Mouse (Mus musculus): Measurements from ENCODE around the gene Sdk2. TPM values are rescaled to one million over a fixed set of nuclear protein-coding genes. Genes with fewer than 3 reads are reported as not detected.

Gene Sdk2
- polyA plus RNA-seq, 1 experiment: 8.6 TPM

DNA sequence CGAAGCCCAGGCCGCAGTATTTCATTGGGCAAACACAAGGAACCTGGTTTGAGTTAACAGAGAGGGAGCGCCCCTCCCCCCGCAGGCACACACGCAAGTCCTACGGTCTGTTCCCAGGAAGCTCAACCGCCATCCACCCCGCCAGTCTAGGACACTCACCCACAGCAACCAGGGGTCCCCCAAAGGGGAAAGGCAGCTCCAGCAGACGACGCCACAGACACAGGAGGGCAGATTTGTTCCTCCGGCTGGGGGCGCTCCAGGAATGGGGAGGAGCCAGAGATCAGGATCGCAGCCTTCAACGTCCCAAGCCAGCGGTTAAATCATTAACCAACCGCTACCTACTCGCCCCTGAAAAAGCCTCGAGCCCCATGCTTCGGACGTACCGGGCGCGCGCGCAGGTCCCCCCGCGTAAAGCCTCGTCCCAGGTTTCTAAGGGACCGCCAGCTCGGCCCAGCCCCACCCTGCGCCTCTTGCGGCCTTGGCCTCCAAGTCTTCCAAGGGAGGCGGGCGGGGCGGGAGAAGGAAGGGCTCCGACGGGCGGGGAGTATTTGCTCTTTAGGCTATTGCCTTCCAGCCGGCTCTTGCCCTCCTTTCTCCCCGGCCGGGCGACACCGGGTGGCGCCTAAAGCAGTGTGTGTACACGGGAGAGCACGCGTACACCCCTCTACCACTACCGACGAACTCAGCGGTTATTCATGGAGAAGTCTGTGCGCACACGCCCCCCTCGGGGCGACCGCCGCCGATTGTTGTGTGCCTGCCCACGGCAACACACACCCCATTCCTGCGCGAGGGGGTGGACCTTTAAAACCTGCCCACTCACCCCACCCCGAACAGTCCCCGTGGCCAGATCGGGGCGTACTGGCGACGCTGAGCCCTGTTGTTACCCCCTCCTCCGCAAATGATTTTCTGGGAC, 316.0 kb downstream of the Sdk2 start:
- DNase-seq (ENCODE audit: extremely low spot score in 1 of 2, low spot score in 1 of 2): peak in 1 of 2 experiments; percentile 52

DNA sequence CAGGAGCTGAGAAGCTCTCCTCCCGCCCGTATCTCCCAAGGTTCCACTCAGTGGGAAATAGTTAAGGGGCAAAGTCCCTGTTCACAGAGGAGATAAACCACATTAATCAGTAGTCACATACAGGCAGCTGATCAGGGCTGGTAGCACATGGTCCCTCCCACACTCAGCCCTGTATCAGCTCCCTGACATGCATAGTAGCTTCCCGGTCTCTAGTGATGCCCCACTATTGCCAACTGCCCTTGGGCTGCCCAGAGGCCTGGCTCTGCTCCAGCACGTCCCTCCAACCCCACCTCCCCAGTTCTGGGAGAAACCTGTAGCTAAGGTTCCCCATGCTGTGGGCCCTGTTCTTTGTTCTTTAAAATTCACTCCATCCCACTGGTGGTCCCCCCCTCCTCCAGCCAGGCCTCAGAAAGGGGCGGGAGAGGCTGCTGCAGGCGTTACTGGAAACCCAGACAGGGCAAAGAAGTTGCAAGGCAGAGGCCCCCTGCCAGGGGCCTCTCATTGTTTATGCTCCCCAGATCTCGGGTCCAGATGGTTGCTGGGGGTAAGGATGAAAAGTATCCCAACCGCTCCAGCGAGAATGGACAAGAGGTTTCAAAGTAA, 317.0 kb downstream of the Sdk2 start:
- no peak for DNase-seq (ENCODE audit: extremely low spot score in 1 of 2, low spot score in 1 of 2)

DNA sequence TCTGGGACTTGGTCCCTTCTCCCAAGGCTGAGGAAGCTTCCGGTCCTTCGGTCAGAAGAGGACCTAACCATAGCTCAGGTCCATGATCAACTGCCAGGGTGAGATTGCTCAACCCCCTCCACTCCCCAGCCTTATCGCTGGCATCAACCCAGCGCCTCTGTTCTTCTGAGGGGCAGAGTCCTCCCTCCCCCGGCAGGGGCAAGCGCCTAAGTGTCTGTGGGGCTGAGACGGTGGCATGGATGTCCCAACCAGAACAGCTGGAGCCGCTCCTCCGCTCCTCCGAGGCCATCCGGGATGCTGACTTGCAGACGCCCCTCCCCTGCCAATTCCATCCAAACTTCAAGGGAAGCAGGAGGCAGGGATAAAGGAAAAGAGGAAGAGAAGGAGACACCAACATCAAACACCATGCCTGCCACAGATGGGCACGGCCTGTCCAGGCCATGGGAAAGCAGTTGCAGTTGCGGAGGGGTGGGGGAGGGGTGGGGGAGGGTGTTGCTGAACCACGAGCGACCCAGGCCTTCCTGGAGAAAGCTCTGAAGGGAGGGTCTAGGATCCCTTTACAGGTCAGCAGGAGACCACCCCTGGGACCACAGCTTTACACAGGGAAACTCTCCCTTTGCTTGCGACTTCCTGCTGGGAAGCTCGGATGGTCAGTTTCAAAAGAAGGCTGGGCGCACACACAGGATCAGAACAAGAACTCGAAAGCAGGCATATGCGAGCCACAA, 317.9 kb downstream of the Sdk2 start:
- no peak for DNase-seq (ENCODE audit: extremely low spot score in 1 of 2, low spot score in 1 of 2)

DNA sequence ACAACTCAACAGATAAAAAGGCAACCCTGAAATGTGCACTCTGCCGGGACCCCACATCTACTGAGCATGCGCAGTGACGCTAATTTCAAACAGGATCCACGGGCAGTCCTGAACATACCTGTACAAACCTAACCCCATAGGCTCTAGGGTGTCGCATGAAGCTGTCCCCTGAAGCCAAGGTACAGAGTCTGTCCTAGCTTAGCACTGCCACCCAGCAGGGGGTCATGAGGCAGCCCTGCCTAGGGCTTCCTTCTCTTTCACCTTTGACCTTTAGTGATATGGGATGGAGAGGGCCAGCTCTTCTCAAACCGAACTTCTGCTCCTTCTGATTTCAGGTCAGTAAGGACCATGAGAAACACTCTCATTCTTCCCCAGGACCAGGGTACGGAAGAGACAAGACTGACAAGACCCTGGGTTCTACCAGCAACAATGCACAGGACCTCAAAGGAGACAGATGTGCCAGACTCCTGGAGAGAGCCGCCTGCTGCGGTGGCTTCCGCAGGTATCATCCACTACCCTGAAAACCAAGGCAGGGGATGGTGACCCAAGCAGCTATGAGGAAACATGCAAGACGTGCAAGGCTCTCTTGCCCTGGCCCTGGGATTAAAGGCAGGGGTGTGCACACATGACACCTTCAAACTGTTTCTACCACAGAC, 319.0 kb downstream of the Sdk2 start:
- DNase-seq (ENCODE audit: extremely low spot score in 1 of 2, low spot score in 1 of 2): no peak

DNA sequence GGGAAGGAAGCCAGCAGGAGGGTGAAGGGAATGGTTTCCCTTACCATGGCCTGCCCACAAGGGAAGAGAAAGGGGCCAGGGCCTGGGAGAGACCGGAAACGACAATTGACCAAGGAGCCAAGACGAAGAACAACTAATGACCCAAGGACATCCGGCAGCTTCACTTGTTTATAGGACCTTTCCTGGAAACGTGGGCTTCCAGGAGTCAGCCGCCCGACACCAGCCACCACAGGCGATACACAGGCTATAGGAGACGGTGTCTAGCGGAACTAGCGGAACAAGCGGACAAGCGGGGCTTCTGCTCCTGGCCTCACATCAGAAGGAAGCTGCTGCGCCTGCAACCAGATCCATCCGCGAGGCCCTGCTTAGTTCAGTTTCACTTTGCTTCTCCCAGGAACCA, 319.8 kb downstream of the Sdk2 start:
- DNase-seq (ENCODE audit: extremely low spot score in 1 of 2, low spot score in 1 of 2): no peak

DNA sequence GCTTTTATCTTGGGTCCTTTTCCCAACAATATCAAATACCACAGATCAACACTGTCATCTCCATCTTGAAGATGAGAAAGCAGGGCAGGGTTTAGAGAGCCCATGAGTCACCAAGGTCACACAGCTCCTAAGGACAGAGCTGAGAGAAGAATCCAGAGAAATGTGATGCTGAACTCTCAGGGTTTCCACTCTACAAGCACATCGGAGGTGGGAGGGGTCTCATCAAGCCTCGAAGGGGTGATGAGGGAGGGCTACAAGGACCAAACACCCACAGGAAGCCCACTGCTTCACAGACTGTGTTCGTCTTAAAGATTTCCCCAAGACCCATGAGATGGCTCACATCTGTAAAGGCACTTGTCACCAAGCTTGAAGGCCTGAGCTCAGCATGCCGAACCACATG, 320.9 kb downstream of the Sdk2 start:
- DNase-seq (ENCODE audit: extremely low spot score in 1 of 2, low spot score in 1 of 2): no peak

DNA sequence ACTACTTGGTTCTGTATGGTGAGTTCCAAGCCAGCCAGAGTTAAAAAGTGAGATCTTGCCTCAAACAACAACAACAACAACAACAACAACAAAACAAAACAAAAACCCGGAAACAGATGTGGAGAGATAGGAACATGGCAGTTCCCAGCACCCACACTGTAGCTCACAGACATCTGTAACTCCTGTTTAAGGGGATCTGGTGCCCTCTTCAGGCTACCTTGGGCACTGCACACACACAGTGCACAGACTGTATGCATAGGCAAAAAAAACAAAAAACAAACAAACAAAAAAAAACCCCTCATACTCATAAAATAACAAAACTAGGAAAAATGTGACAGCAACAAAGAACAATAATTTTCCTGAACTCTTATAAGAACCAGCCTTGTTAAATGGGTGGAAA, 323.8 kb downstream of the Sdk2 start:
- no peak for DNase-seq (ENCODE audit: extremely low spot score in 1 of 2, low spot score in 1 of 2)

DNA sequence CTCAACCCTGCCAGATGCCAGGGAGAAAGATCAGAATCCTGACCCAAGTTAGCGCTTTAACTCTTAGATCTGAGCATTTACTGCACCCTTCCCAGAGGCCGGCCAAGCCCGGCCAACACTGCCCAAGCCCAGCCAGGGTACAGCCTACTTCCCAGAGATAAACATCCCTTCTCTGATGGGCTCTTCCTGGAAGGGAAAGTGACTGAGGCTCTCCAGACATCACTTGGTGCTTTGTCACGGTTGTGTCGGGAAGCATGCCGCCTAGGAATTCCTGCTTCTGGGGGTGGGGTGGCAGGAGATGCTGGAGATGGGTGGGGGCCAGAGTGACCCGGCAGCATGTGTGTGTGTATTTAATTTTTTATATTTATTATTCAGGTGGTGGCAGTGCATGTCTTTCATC, 326.7 kb downstream of the Sdk2 start:
- no peak for DNase-seq (ENCODE audit: extremely low spot score in 1 of 2, low spot score in 1 of 2)

DNA sequence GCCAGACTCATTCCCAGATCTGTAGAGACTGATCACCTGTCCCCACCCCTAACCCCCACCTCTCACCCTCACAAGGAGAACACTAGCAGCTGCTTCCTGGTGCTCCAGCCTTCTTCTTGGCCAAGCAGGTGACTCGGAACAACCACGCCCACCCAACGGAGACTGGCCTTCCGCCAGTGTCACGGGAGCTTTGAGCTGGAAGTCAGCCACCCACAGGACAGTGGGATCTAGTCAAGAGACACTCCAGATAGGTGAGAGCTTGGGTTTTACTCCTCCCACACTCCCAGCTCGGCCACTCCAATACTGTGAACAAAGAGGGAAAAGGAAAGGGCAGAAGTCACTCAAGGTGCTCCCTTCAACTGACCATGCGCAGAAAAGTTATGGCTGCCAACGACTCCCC, 327.6 kb downstream of the Sdk2 start:
- no peak for DNase-seq (ENCODE audit: extremely low spot score in 1 of 2, low spot score in 1 of 2)

DNA sequence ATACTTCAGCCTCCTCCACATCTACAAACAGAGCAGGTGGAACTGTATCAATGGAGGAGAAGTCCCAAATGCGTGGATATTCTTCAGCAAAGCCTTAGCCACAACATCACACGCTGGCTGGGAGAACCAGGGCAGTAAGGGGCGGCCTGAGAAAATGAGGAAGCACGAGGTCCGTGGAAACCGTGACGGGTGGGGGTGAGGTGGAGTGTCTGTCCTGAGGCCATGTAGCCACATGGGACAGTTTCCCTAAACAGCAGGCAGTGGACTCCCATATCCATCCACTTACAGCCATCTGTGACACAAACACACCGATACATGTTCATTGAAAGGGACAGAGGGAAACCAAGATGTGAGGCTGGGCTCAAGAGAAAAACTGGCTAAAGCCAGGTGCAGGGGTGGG, 328.9 kb downstream of the Sdk2 start:
- DNase-seq (ENCODE audit: extremely low spot score in 1 of 2, low spot score in 1 of 2): no peak

DNA sequence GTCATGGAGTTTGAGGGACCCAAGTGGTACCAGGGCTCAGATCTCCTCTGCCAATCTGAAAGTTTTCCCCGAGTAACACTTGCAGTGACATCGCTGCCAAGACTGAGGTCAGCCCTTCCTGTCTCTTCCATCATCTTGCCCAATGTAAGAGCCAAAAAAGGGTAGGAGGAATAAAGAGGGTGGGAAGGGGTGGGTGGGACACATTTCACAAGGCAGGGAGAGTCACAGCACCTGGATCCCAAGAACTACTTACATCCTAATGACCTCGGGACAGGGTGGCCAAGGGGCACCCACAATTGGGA, 329.3 kb downstream of the Sdk2 start:
- no peak for DNase-seq (ENCODE audit: extremely low spot score in 1 of 2, low spot score in 1 of 2)

DNA sequence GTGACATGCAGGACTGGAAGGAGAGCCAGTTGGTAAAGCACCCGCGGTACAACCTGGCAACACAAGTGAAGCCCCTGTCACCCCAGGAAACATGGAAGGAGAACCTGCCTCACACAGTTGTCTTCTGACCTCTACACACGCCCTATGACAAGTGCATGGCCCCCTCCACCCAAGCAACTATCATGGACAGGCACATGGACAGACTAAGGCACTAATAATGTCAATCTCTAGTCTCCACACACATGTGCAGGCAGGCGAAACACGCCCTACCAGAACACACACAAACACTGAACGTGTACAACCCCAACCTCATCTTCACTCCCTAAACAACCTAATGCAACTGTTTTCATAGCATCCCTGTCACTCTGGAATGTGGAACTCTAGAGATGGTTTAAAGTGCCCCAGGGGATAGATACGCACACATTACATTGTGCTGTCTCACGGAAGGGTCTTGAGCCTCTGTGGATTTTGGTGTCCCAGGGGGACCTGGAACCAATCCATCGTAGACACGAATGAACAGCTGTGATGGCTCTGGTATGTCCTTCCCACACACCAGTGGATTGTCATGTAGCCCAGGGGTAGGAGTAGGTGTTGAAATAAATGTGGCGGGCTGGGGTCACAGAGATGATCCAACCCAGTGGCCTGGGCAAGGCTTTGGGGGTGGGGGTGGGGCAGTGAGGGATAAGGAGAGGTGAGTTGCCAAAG, 329.8 kb downstream of the Sdk2 start:
- DNase-seq (ENCODE audit: extremely low spot score in 1 of 2, low spot score in 1 of 2): no peak

DNA sequence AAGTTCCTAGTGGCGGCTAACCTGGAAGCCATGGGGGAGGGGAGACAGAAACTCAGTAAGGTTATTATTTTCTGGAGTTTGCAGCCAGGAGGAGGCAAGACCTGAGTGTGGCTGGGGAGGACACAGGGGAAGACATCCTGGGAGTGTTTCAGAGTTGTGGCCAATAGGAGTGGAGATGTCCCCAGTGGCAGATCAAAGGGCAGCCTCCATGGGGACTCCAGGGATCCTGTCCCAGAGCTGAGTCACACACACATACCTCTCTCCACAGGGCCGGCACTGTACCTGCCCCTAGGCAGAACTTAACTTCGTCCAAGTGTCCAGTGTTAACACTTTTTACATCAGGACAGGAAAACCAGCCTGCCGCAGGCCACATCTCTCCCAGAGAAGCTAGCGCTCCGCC, 331.7 kb downstream of the Sdk2 start:
- no peak for DNase-seq (ENCODE audit: extremely low spot score in 1 of 2, low spot score in 1 of 2)

DNA sequence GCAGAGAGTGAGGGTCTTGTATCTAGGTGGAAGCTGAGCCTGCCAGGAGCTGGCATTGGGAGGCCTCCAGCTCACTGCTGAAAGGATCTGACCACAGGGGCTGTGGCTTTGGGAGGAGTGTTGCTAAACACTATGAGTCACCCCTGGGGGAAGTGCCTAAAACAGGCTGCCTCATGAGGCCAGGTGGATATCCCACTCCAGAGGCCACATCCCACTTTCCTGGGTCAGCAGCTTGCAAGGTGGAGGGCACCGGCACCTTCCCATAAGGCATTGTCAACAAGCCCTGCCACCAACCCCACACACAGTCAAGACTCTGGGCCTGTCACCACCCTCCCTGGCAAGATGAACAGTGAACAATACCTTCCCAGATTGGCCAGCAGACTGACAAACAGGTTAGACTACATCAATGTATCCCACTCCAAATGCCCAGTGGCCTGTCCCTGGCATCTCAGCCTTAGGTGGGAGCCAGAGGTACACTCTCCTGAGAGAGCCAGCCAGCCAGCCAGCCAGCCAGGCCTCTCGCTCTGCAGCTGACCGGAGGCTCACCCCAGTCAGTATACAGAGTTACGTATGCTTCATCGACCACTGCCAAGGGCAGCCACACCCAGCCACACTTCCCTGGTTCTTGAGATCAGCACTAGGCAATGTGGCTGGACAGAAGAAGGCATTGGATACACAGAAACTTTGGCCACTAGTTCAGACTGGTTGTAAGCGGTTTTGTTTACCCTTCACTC, 333.0 kb downstream of the Sdk2 start:
- no peak for DNase-seq (ENCODE audit: extremely low spot score in 1 of 2, low spot score in 1 of 2)

DNA sequence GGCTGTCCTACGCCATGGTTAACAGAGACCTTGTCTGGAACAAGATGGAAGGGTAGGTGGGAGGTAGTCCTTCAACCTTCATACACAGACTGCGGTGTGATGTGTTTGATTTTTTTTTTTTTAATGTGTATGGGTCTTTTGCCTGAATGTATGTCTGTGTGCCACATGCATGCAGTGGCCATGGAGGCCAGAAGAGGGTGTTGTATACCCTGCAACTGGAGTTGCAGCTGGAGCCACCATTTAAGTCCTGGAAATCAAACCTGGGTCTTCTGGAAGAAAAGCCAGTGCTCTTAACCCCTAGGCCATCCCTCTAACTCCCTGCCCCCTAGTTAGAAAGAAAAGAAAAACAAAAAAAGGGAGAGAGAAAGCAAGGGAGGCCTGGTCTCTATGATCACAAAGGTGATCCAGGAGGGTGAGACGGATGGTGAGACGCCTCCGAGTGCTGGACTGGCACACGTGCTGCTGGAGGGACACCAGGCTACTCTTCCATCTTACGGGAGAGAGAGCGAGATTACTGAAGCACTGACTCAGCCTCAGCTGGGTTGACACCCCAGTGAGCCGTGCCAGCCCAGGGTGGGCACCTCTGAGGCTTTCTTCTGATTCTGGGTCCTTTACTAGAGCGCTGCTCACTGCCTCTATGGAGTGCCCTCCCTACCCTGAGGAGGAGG, 334.8 kb downstream of the Sdk2 start:
- DNase-seq (ENCODE audit: extremely low spot score in 1 of 2, low spot score in 1 of 2): no peak

DNA sequence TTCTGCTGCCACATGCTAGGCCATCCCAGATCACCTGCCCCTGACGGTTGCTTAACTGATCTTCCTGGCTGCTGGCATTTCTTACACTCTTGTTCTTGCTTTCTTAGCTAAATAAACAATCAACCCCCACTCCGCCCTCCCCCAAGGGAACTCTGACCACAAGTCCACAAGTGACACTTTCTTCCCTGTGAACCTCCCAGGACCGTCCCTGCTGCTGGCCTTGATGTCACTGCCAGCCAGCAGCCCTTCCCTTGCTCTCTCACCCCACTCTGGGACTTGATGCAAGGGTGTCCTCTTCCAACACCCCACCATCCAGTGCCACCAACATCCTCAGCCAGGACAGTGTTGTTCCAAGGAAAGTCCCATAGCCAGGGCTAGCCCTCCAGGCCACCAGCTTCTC, 336.0 kb downstream of the Sdk2 start:
- no peak for DNase-seq (ENCODE audit: extremely low spot score in 1 of 2, low spot score in 1 of 2)

DNA sequence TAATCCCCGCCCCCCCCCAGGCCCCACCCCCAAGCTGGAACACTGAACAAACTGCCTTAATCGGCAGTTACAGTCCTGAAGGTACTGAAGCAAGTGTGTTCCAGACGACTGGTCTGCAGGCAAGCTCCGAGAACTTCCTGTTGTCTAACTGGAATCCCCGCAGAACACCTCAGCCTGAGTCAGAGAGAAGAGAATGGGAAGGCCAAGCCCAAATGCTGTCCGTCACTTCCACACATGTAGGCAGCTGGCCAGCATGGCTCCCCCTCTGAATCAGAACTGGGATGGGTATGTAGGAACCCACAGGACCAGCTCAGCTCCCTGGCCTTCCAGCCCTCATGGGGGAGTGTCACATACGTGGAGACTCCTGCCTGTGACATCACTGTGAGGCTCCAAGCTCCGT, 336.9 kb downstream of the Sdk2 start:
- DNase-seq (ENCODE audit: extremely low spot score in 1 of 2, low spot score in 1 of 2): no peak

DNA sequence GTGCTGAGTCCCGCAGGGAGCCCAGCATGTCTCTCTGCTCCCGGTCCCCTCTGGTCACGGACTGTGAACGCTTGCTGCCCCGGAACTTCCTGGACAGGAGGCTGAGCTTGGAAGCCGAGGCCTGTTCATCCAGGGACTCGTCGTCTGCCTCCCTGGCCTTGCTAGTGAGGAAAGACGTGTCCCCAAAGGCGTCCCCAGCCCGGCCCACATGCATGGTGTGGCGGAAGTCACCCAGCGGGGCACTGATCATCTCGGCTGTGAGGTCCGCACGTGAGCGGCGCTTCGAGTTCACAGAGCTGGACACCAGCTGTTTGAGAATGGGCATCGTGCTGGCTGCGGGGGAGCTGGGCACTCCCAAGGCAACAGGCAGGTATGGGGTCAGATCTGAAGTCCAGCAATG, 337.6 kb downstream of the Sdk2 start:
- DNase-seq (ENCODE audit: extremely low spot score in 1 of 2, low spot score in 1 of 2): no peak

DNA sequence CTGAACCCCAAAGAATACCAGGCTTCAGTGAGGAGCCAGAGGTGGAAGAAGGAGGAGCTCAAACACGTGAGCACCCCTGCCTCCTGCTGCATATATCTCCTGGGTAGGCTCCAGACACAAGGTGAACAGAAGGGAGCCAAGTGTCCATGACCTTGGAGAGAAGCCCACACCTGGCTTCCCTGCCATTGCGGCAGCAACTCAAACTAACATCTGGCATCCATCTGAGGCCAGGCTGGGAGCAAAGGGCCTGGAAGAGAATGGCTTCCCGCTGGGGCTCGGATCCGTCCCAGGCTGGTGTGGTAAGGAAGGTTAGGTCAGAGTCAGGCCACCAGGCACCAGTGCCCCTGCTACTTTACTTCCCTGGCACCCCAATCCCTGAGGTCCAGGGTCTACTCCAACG, 338.9 kb downstream of the Sdk2 start:
- no peak for DNase-seq (ENCODE audit: extremely low spot score in 1 of 2, low spot score in 1 of 2)

Measured in frontal cortex, adult 2 months (tissue).